Mouse (Mus musculus) erythroblast, embryonic 14.5 days (primary cell): ENCODE measurements around the gene Dlgap5.
"Not testable (repeated sequence)": the region's sequence is repeated elsewhere in the genome, so short reads cannot be mapped to it uniquely, and the experiment has no call there.

Experiments used
- GATA1 ChIP-seq: IDR thresholded peaks from 2 replicates; pipeline ENCODE4 v1.6.1; 2012; ENCODE audit warnings: low read length, inconsistent platforms, mixed read lengths
- TAL1 ChIP-seq: IDR thresholded peaks from 3 replicates; pipeline ENCODE4 v1.6.1; 2012; ENCODE audit warnings: low read length, inconsistent platforms, mixed read lengths

- not testable (repeated sequence) for TF ChIP-seq TAL1, GATA1
These were observed 31.9 kb upstream of the Dlgap5 start, which contains the start of gene Fbxo34 for GRCm38 (mm10) chr14:47450121-47450520.
